Comparison of ENCODE assay signal across 12 mouse cellular contexts in the genomic region with DNA sequence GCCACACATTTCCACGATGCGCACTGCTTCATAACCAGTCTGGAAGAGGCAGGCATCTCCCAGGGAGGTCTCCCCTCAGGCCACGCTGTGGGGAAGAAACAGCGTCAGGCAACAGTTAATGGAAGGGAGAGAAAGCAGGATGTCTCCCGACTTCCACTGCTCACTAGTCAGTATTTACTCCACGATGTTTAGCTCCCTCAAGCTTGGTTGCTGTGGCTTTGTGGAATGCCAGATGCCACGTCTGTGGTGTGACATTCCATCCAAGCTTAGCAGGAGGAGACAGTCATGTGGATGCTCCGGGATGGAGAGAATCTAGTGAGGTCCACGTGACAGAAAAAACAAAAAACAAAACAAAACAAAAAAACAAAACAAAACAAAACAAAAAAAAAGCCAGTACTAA. TPM values are rescaled to one million over a fixed set of nuclear protein-coding genes. Genes with fewer than 3 reads are reported as not detected.
"Had no signal": no experiment of that assay in that cellular context is flagged by ENCODE, and none has a peak within 500 bp of the region (broad histone marks: within the 10 kb centered on the region; RNA-seq: fewer than 3 reads in every experiment).

No protein-coding gene starts in this region.

- ATAC-seq: midbrain, embryonic 13.5 days had no signal

- H3K27me3 ChIP-seq: limb, embryonic 13.5 days; midbrain, embryonic 13.5 days; neural tube, embryonic 15.5 days had no signal

- DNase-seq: kidney, adult 9 months; kidney, postnatal 36 days; lung, adult 18-20 months; right cerebral cortex, adult 18-20 months; right cerebral cortex, postnatal 25 days; thymus, adult 2 months; thymus, postnatal 25 days had no signal

RNA-seq across cellular contexts. Expression of a gene that starts 29.8 kb away (rescaled TPM):
- total RNA-seq: layer of hippocampus, adult 18-20 months; midbrain, postnatal 0 days had no signal
